Mouse (Mus musculus) erythroblast, embryonic 14.5 days (primary cell): ENCODE measurements at regions not wholly inside any gene's neighbourhood (a gene's known extent, or its start where the extent isn't known, plus 50 kb on each side); places are given as distances from the start of the nearest gene placed in this dataset.

ENCODE experiments used
- GATA1 ChIP-seq: IDR thresholded peaks from 2 replicates; pipeline ENCODE4 v1.6.1; 2012; ENCODE audit warnings: low read length, inconsistent platforms, mixed read lengths
- TAL1 ChIP-seq: IDR thresholded peaks from 3 replicates; pipeline ENCODE4 v1.6.1; 2012; ENCODE audit warnings: low read length, inconsistent platforms, mixed read lengths

DNA sequence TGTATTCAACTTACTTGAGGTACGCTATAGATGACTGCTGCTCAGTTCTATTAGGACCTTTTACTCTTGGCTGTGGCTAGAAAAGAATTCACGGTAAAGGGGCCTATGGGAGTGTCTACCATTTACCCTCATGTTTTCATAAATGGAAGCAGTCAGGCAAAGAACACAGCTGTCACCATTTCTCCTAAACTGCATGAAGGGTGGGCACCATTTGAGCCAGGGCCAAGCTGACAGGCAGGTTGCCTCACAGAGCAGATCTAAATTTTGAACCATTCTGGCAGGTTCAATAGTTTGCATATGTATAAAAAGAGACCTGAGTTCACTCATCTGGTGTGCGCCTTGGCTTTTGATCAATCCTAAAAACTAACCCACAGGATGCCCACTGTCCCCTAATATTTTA lies 410.3 kb downstream of the Rwdd3 start:
- TF ChIP-seq TAL1, result no peak
- no peak for TF ChIP-seq GATA1
